Mouse (Mus musculus) R1 (cell line): ENCODE measurements around the gene Lce1g.

Source experiments
- DNase-seq: peaks from one replicate; pipeline ENCODE4 v3.0.0-alpha.2; 2018; ENCODE audit warnings: low read depth, low spot score

The Lce1g gene

GRCm38 (mm10) chr3:92752238-92752637, at the start of gene Lce1g:
Lce1g (minus strand) TSS chr3:92752338.
- no peak for DNase-seq

- no peak for DNase-seq
These were observed 38.3 kb upstream of the Lce1g start, which contains the start of gene Lce1j for GRCm38 (mm10) chr3:92790414-92790813. Lce1j (minus strand) TSS chr3:92790514.

GRCm38 (mm10) chr3:92778799-92779198, 26.7 kb upstream of the Lce1g start, which contains the start of gene Lce1i:
Lce1i (minus strand) TSS chr3:92778899.
- DNase-seq = no peak

- peak; percentile 48 for DNase-seq
These were observed 19.4 kb upstream of the Lce1g start for GRCm38 (mm10) chr3:92771573-92771972.

DNA sequence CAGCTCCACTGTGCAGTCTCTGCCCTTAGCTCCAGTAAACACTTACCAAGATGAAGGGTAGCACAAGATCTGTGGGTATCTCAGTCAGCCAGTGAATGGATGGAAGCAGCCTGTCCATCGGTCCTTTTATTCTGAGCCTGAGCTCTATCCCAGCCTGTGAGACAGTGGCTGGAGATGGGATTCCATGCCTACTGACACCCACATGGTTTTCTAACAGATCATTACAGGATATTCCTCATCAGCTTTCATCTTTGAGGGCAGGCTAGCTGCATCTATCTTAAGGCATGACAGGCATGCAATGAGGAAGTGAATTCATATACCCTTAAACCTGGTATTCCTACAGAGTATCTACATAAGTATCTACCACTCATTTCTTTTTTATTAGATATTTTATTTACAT, 12.8 kb upstream of the Lce1g start, which contains the start of gene Lce1h:
Gene Lce1h (minus strand): TSS at position 101 of the 400 bp plus-strand sequence.
- no peak for DNase-seq

- peak; percentile 15 for DNase-seq
These were observed 1.1 kb upstream of the Lce1g start for GRCm38 (mm10) chr3:92753197-92753596.

- DNase-seq = no peak
These were observed 13.1 kb downstream of the Lce1g start, which contains the start of gene Gm38119 for GRCm38 (mm10) chr3:92738996-92739395. Gm38119 (minus strand) TSS chr3:92739096.

GRCm38 (mm10) chr3:92722631-92723030, 29.5 kb downstream of the Lce1g start:
- DNase-seq = peak; percentile 43

- no peak for DNase-seq
These were observed 31.9 kb downstream of the Lce1g start, which contains the start of gene Lce1f for GRCm38 (mm10) chr3:92720250-92720649. Lce1f (minus strand) TSS chr3:92720350.

GRCm38 (mm10) chr3:92715122-92715521, 37.0 kb downstream of the Lce1g start:
- peak; percentile 6 for DNase-seq

DNA sequence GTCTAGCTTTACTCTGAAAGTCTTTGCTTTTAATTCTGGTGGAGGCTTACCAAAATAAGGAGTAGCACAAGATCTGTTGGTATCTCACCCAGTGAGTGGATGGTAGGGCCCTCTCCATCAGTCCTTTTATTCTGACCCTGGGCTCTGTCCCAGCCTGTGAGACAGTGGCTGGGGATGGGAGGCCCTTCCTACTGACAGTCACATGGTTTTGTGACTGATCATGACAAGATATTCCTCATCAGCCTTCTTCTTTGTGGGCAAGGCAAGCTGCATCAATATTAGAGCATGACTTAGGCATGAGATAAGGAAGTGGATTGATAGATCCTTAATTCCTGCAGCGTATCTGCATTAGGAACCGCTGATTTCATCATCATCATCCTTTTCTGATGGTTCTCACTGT, 43.2 kb downstream of the Lce1g start, which contains the start of gene Lce1e:
Gene Lce1e (minus strand): TSS at position 101 of the 400 bp plus-strand sequence.
- no peak for DNase-seq
